Mouse (Mus musculus) small intestine, adult 2 months (tissue): Measurements from ENCODE around the gene Rabl3. TPM values are rescaled to one million over a fixed set of nuclear protein-coding genes. Genes with fewer than 3 reads are reported as not detected.

Experiments used
- H3K27ac ChIP-seq: fragments of 200-500 bp; 2 replicates; pipeline ENCODE4 v1.5.1; 2012; ENCODE audit warnings: low read depth, low read length, control low read depth, inconsistent platforms; ENCODE audit not compliant: insufficient read depth
- H3K27me3 ChIP-seq: fragments of 200-500 bp; 2 replicates; pipeline ENCODE4 v1.6.1; 2012; ENCODE audit warnings: mild to moderate bottlenecking, moderate library complexity, low read length, inconsistent platforms; ENCODE audit not compliant: control insufficient read depth, insufficient read depth
- H3K36me3 ChIP-seq: fragments of 200-500 bp; 2 replicates; pipeline ENCODE4 v1.6.1; 2012; ENCODE audit warnings: mild to moderate bottlenecking, low read length, control low read depth, inconsistent platforms; ENCODE audit not compliant: control insufficient read depth, insufficient read depth
- H3K4me1 ChIP-seq: fragments of 200-500 bp; 2 replicates; pipeline ENCODE4 v1.6.1; 2012; ENCODE audit warnings: low read length, inconsistent platforms, mixed read lengths; ENCODE audit not compliant: control insufficient read depth, insufficient read depth, insufficient read length
- H3K4me3 ChIP-seq: fragments of 200-500 bp; 2 replicates; pipeline ENCODE4 v1.5.1; 2012; ENCODE audit warnings: low read depth, mild to moderate bottlenecking, control low read depth, inconsistent platforms, low read length, moderate library complexity
- CTCF ChIP-seq: fragments of 200-500 bp; IDR thresholded peaks from 2 replicates; pipeline ENCODE4 v1.5.1; 2012; ENCODE audit warnings: low read depth, mild to moderate bottlenecking, control low read depth, inconsistent platforms, low read length, moderate library complexity, mixed read lengths; ENCODE audit not compliant: insufficient replicate concordance, insufficient read length; ENCODE audit errors: extremely low read depth
- POLR2A ChIP-seq: fragments of 200-500 bp; IDR thresholded peaks from 2 replicates; pipeline ENCODE4 v1.6.1; 2012; ENCODE audit warnings: low read depth, mild to moderate bottlenecking, control low read depth, inconsistent platforms, low read length, moderate library complexity
- WGBS: fragments of 180-500 bp; shearing (Covaris S2); methylation state at CpG from one replicate; pipeline ENCODE4 v1.1.7; 2018; 5-methylcytosine and 5-hydroxymethylcytosine counted together
- polyA plus RNA-seq: library from polyadenylated mRNA; depleted of rRNA; stranded (reverse); fragments of >200 nt; gene quantifications from 2 replicates; pipeline ENCODE4 v1.2.3, GENCODE M21; 2012; rRNA removed

Rabl3 gene
- polyA plus RNA-seq, 1 experiment, result 1.2 TPM

DNA sequence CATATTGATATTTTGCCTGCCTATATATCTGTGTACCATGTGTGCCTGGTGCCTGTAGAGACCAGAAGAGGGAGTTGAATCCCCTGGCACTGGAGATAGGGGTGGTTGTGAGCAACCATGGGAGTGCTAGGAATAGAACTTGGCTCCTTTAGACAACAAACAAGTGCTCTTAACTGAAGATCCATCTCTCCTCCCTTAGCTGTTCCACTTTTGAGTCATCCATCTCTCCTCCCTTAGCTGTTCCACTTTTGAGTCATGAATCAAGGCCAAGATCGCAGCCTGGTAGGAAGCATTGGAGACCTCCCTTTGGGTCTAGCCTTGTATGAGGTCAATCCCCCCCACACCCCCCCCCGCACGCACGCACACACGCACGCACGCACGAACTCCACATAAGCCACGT, 74.9 kb downstream of the Rabl3 start:
- H3K27me3 ChIP-seq, result no peaks in the 10 kb centered on the region
- no peak for TF ChIP-seq CTCF
- TF ChIP-seq POLR2A, result no peak
- no peak overlapping the region for H3K27ac ChIP-seq
- 90% methylated on average over 9 of the region's 9 CpGs for WGBS
- H3K36me3 ChIP-seq, result no peaks in the 10 kb centered on the region
- no peaks in the 10 kb centered on the region for H3K4me1 ChIP-seq
- H3K4me3 ChIP-seq, result no peak overlapping the region

DNA sequence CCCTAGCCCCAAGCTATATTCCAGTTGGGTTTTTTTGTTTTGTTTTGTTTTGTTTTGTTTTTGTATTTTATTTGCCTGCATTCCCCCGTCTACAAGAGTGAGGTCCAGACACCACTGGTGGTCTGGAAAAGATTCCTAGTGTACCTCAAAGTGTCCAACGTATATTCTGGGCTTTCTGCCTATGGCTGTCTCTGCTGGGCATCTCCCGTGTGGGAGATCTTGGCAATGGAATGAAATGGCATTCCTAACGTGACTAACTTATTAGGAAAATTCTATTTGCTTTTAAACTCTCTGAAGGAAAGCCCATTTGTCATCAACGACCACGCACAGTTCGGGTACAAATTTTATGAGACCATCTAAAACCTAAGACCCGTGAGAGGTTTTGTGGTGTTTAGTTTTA, 75.7 kb downstream of the Rabl3 start:
- WGBS, result 69% methylated on average over 8 of the region's 8 CpGs

GRCm38 (mm10) chr16:37616104-37616503, 76.4 kb downstream of the Rabl3 start:
- no peak overlapping the region for H3K27ac ChIP-seq
- H3K4me3 ChIP-seq, result no peak overlapping the region
- H3K36me3 ChIP-seq, result no peaks in the 10 kb centered on the region
- H3K27me3 ChIP-seq, result no peaks in the 10 kb centered on the region
- whole genome bisulfite sequencing, result 72% methylated on average over 8 of the region's 8 CpGs
- TF ChIP-seq CTCF (no peak), POLR2A (no peak)
- no peaks in the 10 kb centered on the region for H3K4me1 ChIP-seq

More for the DNA sequence above, 75.7 kb downstream of the Rabl3 start:
- Histone ChIP-seq H3K36me3 (no peaks in the 10 kb centered on the region), H3K4me1 (no peaks in the 10 kb centered on the region), H3K27me3 (no peaks in the 10 kb centered on the region), H3K27ac (no peak overlapping the region), H3K4me3 (no peak overlapping the region)
- TF ChIP-seq CTCF (no peak), POLR2A (no peak)

DNA sequence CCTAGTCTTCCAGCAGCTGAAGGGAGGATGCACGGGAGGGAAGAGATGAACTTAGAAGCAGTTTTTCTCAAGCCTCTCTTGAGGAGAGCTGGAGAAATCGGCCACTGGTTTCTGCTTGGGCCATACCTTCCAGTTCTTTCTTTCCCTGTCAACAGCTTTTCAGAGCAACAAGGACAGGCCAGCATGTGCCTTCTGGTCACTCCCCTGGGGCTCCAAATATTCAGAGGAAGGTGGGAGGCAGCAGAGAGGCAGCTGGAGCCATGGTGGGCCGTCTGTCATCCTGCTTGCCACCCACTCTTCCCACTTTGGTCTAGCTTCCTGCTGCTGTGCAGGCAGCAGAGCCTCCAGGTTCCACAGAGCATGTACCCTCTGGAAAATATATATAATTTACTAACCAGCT, 78.0 kb downstream of the Rabl3 start:
- Histone ChIP-seq H3K4me3 (no peak overlapping the region), H3K27me3 (no peaks in the 10 kb centered on the region), H3K36me3 (no peaks in the 10 kb centered on the region), H3K27ac (no peak overlapping the region), H3K4me1 (no peaks in the 10 kb centered on the region)
- 52% methylated on average over 3 of the region's 3 CpGs for WGBS
- TF ChIP-seq POLR2A (no peak), CTCF (no peak)

Other genes starting within 250 kb of the Rabl3 start
- gene Stxbp5l, start 154.9 kb upstream of the Rabl3 start, polyA plus RNA-seq, result not detected in 2 replicates
- 0.93 and 1.6 TPM in 2 replicates for gene Gtf2e1, start 96 bp upstream of the Rabl3 start, polyA plus RNA-seq
- 0.08 TPM in 1 of 2 replicates, not detected in the other for gene Hgd, start 40.3 kb downstream of the Rabl3 start, polyA plus RNA-seq
- 83.2 and 109 TPM in 2 replicates for gene Ndufb4, start 114.6 kb downstream of the Rabl3 start, polyA plus RNA-seq
- 4.7 and 5.4 TPM in 2 replicates for gene Fstl1, start 237.0 kb downstream of the Rabl3 start, polyA plus RNA-seq